Mouse (Mus musculus): Measurements from ENCODE around the gene Asic2. TPM values are rescaled to one million over a fixed set of nuclear protein-coding genes. Genes with fewer than 3 reads are reported as not detected.
"Not testable (repeated sequence)": the region's sequence is repeated elsewhere in the genome, so short reads cannot be mapped to it uniquely, and the experiment has no call there.

The Asic2 gene
- polyA plus RNA-seq, 1 experiment = 54.8 TPM

- no peak for DNase-seq (ENCODE audit: extremely low spot score in 1 of 2, low spot score in 1 of 2)
Observed at GRCm38 (mm10) chr11:81263757-81264156, 704.5 kb downstream of the Asic2 start.

- DNase-seq (ENCODE audit: extremely low spot score in 1 of 2, low spot score in 1 of 2) = peak; percentile 2 to 44
Observed at GRCm38 (mm10) chr11:81263193-81263592, 705.1 kb downstream of the Asic2 start.

GRCm38 (mm10) chr11:81261259-81261658, 707.0 kb downstream of the Asic2 start:
- DNase-seq (ENCODE audit: extremely low spot score in 1 of 2, low spot score in 1 of 2) = peak in 1 of 2 experiments; percentile 19

- not testable (repeated sequence) for DNase-seq (ENCODE audit: extremely low spot score in 1 of 2, low spot score in 1 of 2)
Observed at GRCm38 (mm10) chr11:81241183-81241582, 727.1 kb downstream of the Asic2 start.

GRCm38 (mm10) chr11:81239966-81240681, 728.1 kb downstream of the Asic2 start:
- DNase-seq (ENCODE audit: extremely low spot score in 1 of 2, low spot score in 1 of 2) = peak in 1 of 2 experiments; percentile 48

GRCm38 (mm10) chr11:81239091-81239490, 729.2 kb downstream of the Asic2 start:
- DNase-seq (ENCODE audit: extremely low spot score in 1 of 2, low spot score in 1 of 2) = no peak

- no peak for DNase-seq (ENCODE audit: extremely low spot score in 1 of 2, low spot score in 1 of 2)
Observed at GRCm38 (mm10) chr11:81236070-81236469, 732.2 kb downstream of the Asic2 start.

- no peak for DNase-seq (ENCODE audit: extremely low spot score in 1 of 2, low spot score in 1 of 2)
Observed at GRCm38 (mm10) chr11:81223361-81223760, 744.9 kb downstream of the Asic2 start.

GRCm38 (mm10) chr11:81220786-81221185, 747.5 kb downstream of the Asic2 start:
- DNase-seq (ENCODE audit: extremely low spot score in 1 of 2, low spot score in 1 of 2) = no peak

GRCm38 (mm10) chr11:81205471-81205870, 762.8 kb downstream of the Asic2 start:
- DNase-seq (ENCODE audit: extremely low spot score in 1 of 2, low spot score in 1 of 2) = no peak

GRCm38 (mm10) chr11:81202578-81202977, 765.7 kb downstream of the Asic2 start:
- DNase-seq (ENCODE audit: extremely low spot score in 1 of 2, low spot score in 1 of 2) = peak in 1 of 2 experiments; percentile 26

- DNase-seq (ENCODE audit: extremely low spot score in 1 of 2, low spot score in 1 of 2) = no peak
Observed at GRCm38 (mm10) chr11:81193856-81194255, 774.4 kb downstream of the Asic2 start.

- no peak for DNase-seq (ENCODE audit: extremely low spot score in 1 of 2, low spot score in 1 of 2)
Observed at GRCm38 (mm10) chr11:81192155-81192554, 776.1 kb downstream of the Asic2 start.

GRCm38 (mm10) chr11:81189103-81189502, 779.2 kb downstream of the Asic2 start:
- DNase-seq (ENCODE audit: extremely low spot score in 1 of 2, low spot score in 1 of 2) = peak; percentile 15 to 73

GRCm38 (mm10) chr11:81187851-81188250, 780.4 kb downstream of the Asic2 start:
- DNase-seq (ENCODE audit: extremely low spot score in 1 of 2, low spot score in 1 of 2) = peak; percentile 7 to 33

- DNase-seq (ENCODE audit: extremely low spot score in 1 of 2, low spot score in 1 of 2) = no peak
Observed at GRCm38 (mm10) chr11:81184721-81185120, 783.5 kb downstream of the Asic2 start.

GRCm38 (mm10) chr11:81164890-81165289, 803.4 kb downstream of the Asic2 start:
- peak in 1 of 2 experiments; percentile 50 for DNase-seq (ENCODE audit: extremely low spot score in 1 of 2, low spot score in 1 of 2)

- DNase-seq (ENCODE audit: extremely low spot score in 1 of 2, low spot score in 1 of 2) = no peak
Observed at GRCm38 (mm10) chr11:81163056-81163455, 805.2 kb downstream of the Asic2 start.

GRCm38 (mm10) chr11:81153841-81154240, 814.4 kb downstream of the Asic2 start:
- DNase-seq (ENCODE audit: extremely low spot score in 1 of 2, low spot score in 1 of 2) = peak; percentile 88 to 90

GRCm38 (mm10) chr11:81153161-81153840, 815.0 kb downstream of the Asic2 start:
- peak in 1 of 2 experiments; percentile 79 for DNase-seq (ENCODE audit: extremely low spot score in 1 of 2, low spot score in 1 of 2)

- DNase-seq (ENCODE audit: extremely low spot score in 1 of 2, low spot score in 1 of 2) = peak in 1 of 2 experiments; percentile 77
Observed at GRCm38 (mm10) chr11:81152460-81153160, 815.6 kb downstream of the Asic2 start.

Data from frontal cortex, adult 2 months (tissue).